8 mouse cellular contexts compared by ENCODE assay signal in genomic region chr2:32846101-32846804, GRCm38 (mm10). TPM values are rescaled to one million over a fixed set of nuclear protein-coding genes. Genes with fewer than 3 reads are reported as not detected.
DNase-seq lines count a peak whose midpoint lies in the region; ATAC-seq and TF ChIP-seq lines count a peak whose summit lies in the region.

No protein-coding gene starts in this region.

- H3K4me2 ChIP-seq in intestine, postnatal 0 days (replicated peaks; ENCODE audit: low read depth), result peak overlapping the region; percentile 93
- H3K4me2 ChIP-seq in limb, embryonic 12.5 days, result peak overlapping the region; percentile 99
- peak overlapping the region; percentile 97 for H3K4me2 ChIP-seq in midbrain, embryonic 12.5 days (replicated peaks)

- 0 out of 2 replicates have a peak, but pooled peaks have one; percentile 5 for TF ChIP-seq CTCF in intestine, postnatal 0 days (IDR thresholded peaks at IDR 0.05; ENCODE audit: low read depth)

- H3K9ac ChIP-seq in intestine, postnatal 0 days (ENCODE audit: low read depth, low read length), result peak overlapping the region; percentile 64
- H3K9ac ChIP-seq in limb, embryonic 12.5 days (replicated peaks), result peak overlapping the region; percentile 78
- H3K9ac ChIP-seq in midbrain, embryonic 12.5 days (replicated peaks), result peak overlapping the region; percentile 82

- H3K27me3 ChIP-seq in embryonic facial prominence, embryonic 10.5 days (replicated peaks; ENCODE audit: low read depth, poor library complexity, severe bottlenecking), result peaks cover 25% of the 10 kb centered on the region
- H3K27me3 ChIP-seq in intestine, postnatal 0 days (replicated peaks; ENCODE audit: control insufficient read depth, insufficient read depth, low read length), result no peaks in the 10 kb centered on the region
- H3K27me3 ChIP-seq in limb, embryonic 12.5 days, result peaks cover 8% of the 10 kb centered on the region
- H3K27me3 ChIP-seq in midbrain, embryonic 12.5 days, result peaks cover 7% of the 10 kb centered on the region

- no peaks in the 10 kb centered on the region for H3K9me3 ChIP-seq in embryonic facial prominence, embryonic 10.5 days
- no peaks in the 10 kb centered on the region for H3K9me3 ChIP-seq in intestine, postnatal 0 days (ENCODE audit: control insufficient read depth)
- H3K9me3 ChIP-seq in limb, embryonic 12.5 days, result peaks cover 3% of the 10 kb centered on the region; the same call in 1 of the 2 replicates
- H3K9me3 ChIP-seq in midbrain, embryonic 12.5 days, result no peaks in the 10 kb centered on the region

- peaks cover 23% of the 10 kb centered on the region for H3K4me1 ChIP-seq in embryonic facial prominence, embryonic 10.5 days
- H3K4me1 ChIP-seq in intestine, postnatal 0 days (replicated peaks; ENCODE audit: control insufficient read depth, insufficient read depth, low read length), result peaks cover 5% of the 10 kb centered on the region; the same call in 1 of the 2 replicates
- peaks cover 8% of the 10 kb centered on the region; the same call in 1 of the 2 replicates for H3K4me1 ChIP-seq in limb, embryonic 12.5 days (replicated peaks)
- peaks cover 20% of the 10 kb centered on the region for H3K4me1 ChIP-seq in midbrain, embryonic 12.5 days

- 0 out of 2 replicates have a peak, but pooled peaks cover 3% of the 10 kb centered on the region for H3K36me3 ChIP-seq in embryonic facial prominence, embryonic 10.5 days (replicated peaks)
- H3K36me3 ChIP-seq in intestine, postnatal 0 days (ENCODE audit: control insufficient read depth, insufficient read depth), result no peaks in the 10 kb centered on the region
- no peaks in the 10 kb centered on the region; the same call in 1 of the 2 replicates for H3K36me3 ChIP-seq in limb, embryonic 12.5 days
- no peaks in the 10 kb centered on the region for H3K36me3 ChIP-seq in midbrain, embryonic 12.5 days

- H3K4me3 ChIP-seq in embryonic facial prominence, embryonic 10.5 days, result peak overlapping the region; percentile 89
- peak overlapping the region; percentile 71 for H3K4me3 ChIP-seq in intestine, postnatal 0 days (ENCODE audit: low read depth, low read length)
- H3K4me3 ChIP-seq in limb, embryonic 12.5 days (replicated peaks), result peak overlapping the region; percentile 77
- H3K4me3 ChIP-seq in midbrain, embryonic 12.5 days, result peak overlapping the region; percentile 82

- DNase-seq in 416B (ENCODE audit: low read depth), result peak; percentile 63
- DNase-seq in adrenal gland, adult 8-10 months, result peak; percentile 36
- peak; percentile 61 for DNase-seq in embryonic facial prominence, embryonic 10.5 days (ENCODE audit: low spot score)
- DNase-seq in heart, adult 11 months, result peak; percentile 98
- peak; percentile 51 to 55 for DNase-seq in spleen, postnatal 10 days (ENCODE audit: low spot score in 2 of 2)

- peak; percentile 38 for ATAC-seq in intestine, postnatal 0 days
- no peak for ATAC-seq in limb, embryonic 12.5 days (ENCODE audit: insufficient number of reproducible peaks, insufficient read depth, low FRiP score, low TSS enrichment, low read depth)
- ATAC-seq in midbrain, embryonic 12.5 days (ENCODE audit: low FRiP score, low read depth), result peak; percentile 39

- H3K27ac ChIP-seq in embryonic facial prominence, embryonic 10.5 days (replicated peaks), result peak overlapping the region; percentile 85
- H3K27ac ChIP-seq in intestine, postnatal 0 days (ENCODE audit: low read depth, low read length), result peak overlapping the region; percentile 73
- H3K27ac ChIP-seq in limb, embryonic 12.5 days, result peak overlapping the region; percentile 56
- H3K27ac ChIP-seq in midbrain, embryonic 12.5 days (replicated peaks), result peak overlapping the region; percentile 79

- WGBS in embryonic facial prominence, embryonic 10.5 days, result under 1% methylated on average over 33 of the region's 33 CpGs
- 1% methylated on average over 33 of the region's 33 CpGs for WGBS in intestine, postnatal 0 days
- WGBS in limb, embryonic 12.5 days, result under 1% methylated on average over 33 of the region's 33 CpGs
- WGBS in midbrain, embryonic 12.5 days, result under 1% methylated on average over 33 of the region's 33 CpGs

RNA-seq across cellular contexts. Expression of gene Stxbp1, which starts 0.8 kb away (rescaled TPM):
- 10 to 100 TPM; 23.8 to 50.5 (median 37.5) TPM for total RNA-seq in adrenal gland, adult 8-10 months (2022)
- 24.4 and 25.1 TPM in 2 replicates for polyA plus RNA-seq in embryonic facial prominence, embryonic 10.5 days (2016; fragmentation: Nextera tagmentation; extraction: Ambion mirVana)
- polyA plus RNA-seq in intestine, postnatal 0 days (2015; fragmentation: Nextera tagmentation; extraction: Ambion mirVana), result 12.1 and 12.2 TPM in 2 replicates
- 18.8 and 20.0 TPM in 2 replicates for polyA plus RNA-seq in limb, embryonic 12.5 days (2016; fragmentation: Nextera tagmentation; extraction: Ambion mirVana)
- 80.3 and 83.2 TPM in 2 replicates for polyA plus RNA-seq in midbrain, embryonic 12.5 days (2016; fragmentation: Nextera tagmentation; extraction: Ambion mirVana)

RNA-seq across cellular contexts. Expression of gene Fam129b, which starts 29.7 kb away (rescaled TPM):
- total RNA-seq in adrenal gland, adult 8-10 months (2022), result 10 to 100 TPM; 18.7 to 35.3 (median 29.3) TPM
- 43.9 and 46.4 TPM in 2 replicates for polyA plus RNA-seq in embryonic facial prominence, embryonic 10.5 days (2016; fragmentation: Nextera tagmentation; extraction: Ambion mirVana)
- 13.9 and 15.3 TPM in 2 replicates for polyA plus RNA-seq in intestine, postnatal 0 days (2015; fragmentation: Nextera tagmentation; extraction: Ambion mirVana)
- polyA plus RNA-seq in limb, embryonic 12.5 days (2016; fragmentation: Nextera tagmentation; extraction: Ambion mirVana), result 48.0 and 48.1 TPM in 2 replicates
- polyA plus RNA-seq in midbrain, embryonic 12.5 days (2016; fragmentation: Nextera tagmentation; extraction: Ambion mirVana), result 27.0 and 29.1 TPM in 2 replicates

Comparison
In these comparisons a context has a peak if more than half of its experiments do, and no peak if none do; other contexts are left out.
1. DNase-seq: peak in every context shown above with its lines; median percentile 98 in heart, adult 11 months; 63 in 416B; 61 in embryonic facial prominence, embryonic 10.5 days; 53 in spleen, postnatal 10 days; 36 in adrenal gland, adult 8-10 months.